In genomic region chr9:71216036-71216995, GRCm38 (mm10) we compare ENCODE assay signal across 8 mouse cellular contexts. TPM values are rescaled to one million over a fixed set of nuclear protein-coding genes. Genes with fewer than 3 reads are reported as not detected.
A peak's percentile ranks its signal among the peaks of the same experiment; 100 is the strongest.
DNase-seq lines count a peak whose midpoint lies in the region; ATAC-seq and TF ChIP-seq lines count a peak whose summit lies in the region.

No protein-coding gene starts in this region.

- ATAC-seq in midbrain, embryonic 12.5 days (ENCODE audit: low FRiP score, low read depth) = peak; percentile 30; the same call in 1 of the 2 replicates

- no peak overlapping the region for H3K27ac ChIP-seq in forebrain, embryonic 10.5 days
- H3K27ac ChIP-seq in midbrain, embryonic 12.5 days (replicated peaks) = no peak overlapping the region
- H3K27ac ChIP-seq in testis, adult 2 months (ENCODE audit: control insufficient read depth, insufficient read depth, low read depth, low read length) = peak overlapping the region; percentile 99

- peak; percentile 4 for DNase-seq in CD4-positive helper T cell, adult 2 months (ENCODE audit: low read depth, low spot score)
- DNase-seq in Muller cell, postnatal 12 days (ENCODE audit: inconsistent ontology term) = peak; percentile 43
- DNase-seq in forebrain, embryonic 10.5 days (ENCODE audit: extremely low spot score, low spot score) = peak; percentile 67
- peak; percentile 40 to 49 for DNase-seq in heart, postnatal 14 days
- DNase-seq in kidney, postnatal 14 days = peak; percentile 31
- no peak for DNase-seq in layer of hippocampus, adult 9-11 months

- peak overlapping the region; percentile 50 for H3K4me3 ChIP-seq in forebrain, embryonic 10.5 days
- H3K4me3 ChIP-seq in midbrain, embryonic 12.5 days = peak overlapping the region; percentile 47
- H3K4me3 ChIP-seq in testis, adult 2 months (ENCODE audit: control insufficient read depth, low read depth, low read length) = peak overlapping the region; percentile 96

- H3K27me3 ChIP-seq in forebrain, embryonic 10.5 days (ENCODE audit: poor library complexity, severe bottlenecking) = peaks cover 95% of the 10 kb centered on the region
- H3K27me3 ChIP-seq in midbrain, embryonic 12.5 days = peaks cover 61% of the 10 kb centered on the region
- H3K27me3 ChIP-seq in testis, adult 2 months (ENCODE audit: control insufficient read depth, insufficient read depth, low read length) = no peaks in the 10 kb centered on the region

- no peaks in the 10 kb centered on the region for H3K9me3 ChIP-seq in forebrain, embryonic 10.5 days
- no peaks in the 10 kb centered on the region for H3K9me3 ChIP-seq in midbrain, embryonic 12.5 days

- intact Hi-C loops in heart, postnatal 14 days (cut with DNase I) = loop anchor here (10.0 kb wide), 4 partner anchors 98 to 398 kb away; no protein-coding TSS in a partner anchor

- H3K4me2 ChIP-seq in midbrain, embryonic 12.5 days (replicated peaks) = peak overlapping the region; percentile 60

- under 1% methylated on average over 57 of the region's 57 CpGs for WGBS in forebrain, embryonic 10.5 days
- 1% methylated on average over 57 of the region's 57 CpGs for WGBS in midbrain, embryonic 12.5 days

- TF ChIP-seq POLR2A in testis, adult 2 months (IDR thresholded peaks at IDR 0.05; ENCODE audit: control insufficient read depth, low read depth, low read length) = no peak

- TF ChIP-seq CTCF in testis, adult 2 months (IDR thresholded peaks at IDR 0.05; ENCODE audit: control insufficient read depth, insufficient read depth, insufficient replicate concordance, low read depth, low read length) = no peak

- H3K9ac ChIP-seq in midbrain, embryonic 12.5 days (replicated peaks) = peak overlapping the region; percentile 49; the same call in 1 of the 2 replicates

- H3K36me3 ChIP-seq in forebrain, embryonic 10.5 days (replicated peaks) = no peaks in the 10 kb centered on the region
- no peaks in the 10 kb centered on the region for H3K36me3 ChIP-seq in midbrain, embryonic 12.5 days
- no peaks in the 10 kb centered on the region for H3K36me3 ChIP-seq in testis, adult 2 months (ENCODE audit: control insufficient read depth, insufficient read depth, low read length)

- peaks cover 24% of the 10 kb centered on the region for H3K4me1 ChIP-seq in forebrain, embryonic 10.5 days
- H3K4me1 ChIP-seq in midbrain, embryonic 12.5 days = peaks cover 17% of the 10 kb centered on the region
- H3K4me1 ChIP-seq in testis, adult 2 months (ENCODE audit: control insufficient read depth, insufficient read depth, low read length) = peaks cover 7% of the 10 kb centered on the region

RNA-seq across cellular contexts. Expression of gene Aldh1a2, which starts 0.7 kb away (rescaled TPM):
- polyA plus RNA-seq in forebrain, embryonic 10.5 days (2016; fragmentation: Nextera tagmentation; extraction: Ambion mirVana) = 0.31 and 0.32 TPM in 2 replicates
- 10 to 100 TPM; 13.3 to 19.9 TPM for total RNA-seq in heart, postnatal 14 days (2021)
- 2.2 and 3.4 TPM in 2 replicates for polyA plus RNA-seq in midbrain, embryonic 12.5 days (2016; fragmentation: Nextera tagmentation; extraction: Ambion mirVana)
- polyA plus RNA-seq in testis, adult 2 months (2012; rRNA removed) = 62.1 and 62.3 TPM in 2 replicates

RNA-seq across cellular contexts. Expression of gene Aqp9, which starts 47.8 kb away (rescaled TPM):
- polyA plus RNA-seq in forebrain, embryonic 10.5 days (2016; fragmentation: Nextera tagmentation; extraction: Ambion mirVana) = not detected in 2 replicates
- total RNA-seq in heart, postnatal 14 days (2021) = under 1 TPM; 0.73 to 0.84 TPM
- 0.28 TPM in 1 of 2 replicates, not detected in the other for polyA plus RNA-seq in midbrain, embryonic 12.5 days (2016; fragmentation: Nextera tagmentation; extraction: Ambion mirVana)
- polyA plus RNA-seq in testis, adult 2 months (2012; rRNA removed) = 32.9 and 35.1 TPM in 2 replicates

Comparison
In these comparisons a context has a peak if more than half of its experiments do, and no peak if none do; other contexts are left out.
1. RNA of gene Aldh1a2, which starts 0.7 kb away (polyA plus RNA-seq): 62.1 to 62.3 TPM in testis, adult 2 months; 2.2 to 3.4 TPM in midbrain, embryonic 12.5 days and 0.31 to 0.32 TPM in forebrain, embryonic 10.5 days; every median in the first group is over 10 times any median in the second.
2. RNA of gene Aqp9, which starts 47.8 kb away (polyA plus RNA-seq): 32.9 to 35.1 TPM in testis, adult 2 months; 0.28 TPM in midbrain, embryonic 12.5 days and not detected in forebrain, embryonic 10.5 days; every median in the first group is over 10 times any median in the second.
3. Peak in every context shown above with its lines, with median percentiles within 50 percentile points of each other: H3K4me3 ChIP-seq.